Mouse (Mus musculus) CH12.LX (cell line): ENCODE measurements around the gene Pln. TPM values are rescaled to one million over a fixed set of nuclear protein-coding genes. Genes with fewer than 3 reads are reported as not detected.
A peak's percentile ranks its signal among the peaks of the same experiment; 100 is the strongest.

ENCODE experiments used
- DNase-seq: peaks from one replicate; pipeline ENCODE4 v3.0.0-alpha.2; 2013; ENCODE audit errors: extremely low read depth
- H3K27ac ChIP-seq: 2 replicates; pipeline ENCODE4 v1.5.1; 2012; ENCODE audit warnings: low read depth, mild to moderate bottlenecking, control low read depth, moderate library complexity; ENCODE audit not compliant: insufficient read depth
- H3K27me3 ChIP-seq: replicated peaks from 2 replicates; pipeline ENCODE3; 2012; ENCODE audit warnings: inconsistent platforms
- H3K36me3 ChIP-seq, 2 experiments: replicated peaks in 1 of 2; 2 replicates each; pipeline versions ENCODE3 to v1.6.1; 2012; ENCODE audit warnings: inconsistent platforms in 1 of 2, low read length in 1 of 2, mild to moderate bottlenecking in 1 of 2, mixed read lengths in 1 of 2, moderate library complexity in 1 of 2; ENCODE audit not compliant: control insufficient read depth in 1 of 2, insufficient read depth in 1 of 2
- H3K4me1 ChIP-seq, 2 experiments: 2 replicates each; pipeline ENCODE4 v1.6.1; 2012; ENCODE audit warnings: inconsistent platforms in 1 of 2, moderate library complexity in 1 of 2; ENCODE audit not compliant: insufficient read depth in 2 of 2, control insufficient read depth in 1 of 2
- H3K4me2 ChIP-seq: 2 replicates; pipeline ENCODE4 v1.6.1; 2012; ENCODE audit warnings: low read depth, mild to moderate bottlenecking, control low read depth; ENCODE audit not compliant: poor library complexity, insufficient read depth, severe bottlenecking
- H3K4me3 ChIP-seq, 3 experiments: fragments of 150-350 bp in 1 of 3; sonication (generic) in 1 of 3; replicated peaks in 1 of 3; 2 replicates each; pipeline versions ENCODE3 to v1.5.1; 2011 to 2012; ENCODE audit warnings: low read depth in 2 of 3, low read length in 2 of 3, mild to moderate bottlenecking in 2 of 3, moderate library complexity in 2 of 3, control low read depth in 1 of 3, improper control_type of control experiment in 1 of 3, inconsistent platforms in 1 of 3, mixed read lengths in 1 of 3; ENCODE audit not compliant: poor library complexity in 1 of 3
- H3K79me2 ChIP-seq: replicated peaks from 2 replicates; pipeline ENCODE4 v1.6.1; 2012; ENCODE audit warnings: mild to moderate bottlenecking, moderate library complexity; ENCODE audit not compliant: control insufficient read depth, poor library complexity, insufficient read depth, severe bottlenecking; ENCODE audit errors: extremely low read depth
- H3K9ac ChIP-seq: 2 replicates; pipeline ENCODE4 v1.6.1; 2012; ENCODE audit warnings: low read depth, mild to moderate bottlenecking, control low read depth, moderate library complexity; ENCODE audit not compliant: insufficient read depth
- H3K9me3 ChIP-seq: replicated peaks from 2 replicates; pipeline ENCODE3; 2012; ENCODE audit warnings: low read length, inconsistent platforms, mixed read lengths
- BHLHE40 ChIP-seq: IDR thresholded peaks from 2 replicates; pipeline ENCODE4 v1.6.1; 2011; ENCODE audit warnings: mild to moderate bottlenecking, low read depth, low read length, improper control_type of control experiment
- CHD1 ChIP-seq: IDR thresholded peaks from 2 replicates; pipeline ENCODE4 v1.6.1; 2012; ENCODE audit warnings: low read depth, low read length, improper control_type of control experiment, inconsistent platforms
- CHD2 ChIP-seq: IDR thresholded peaks from 2 replicates; pipeline ENCODE4 v1.6.1; 2011; ENCODE audit warnings: low read length, improper control_type of control experiment
- CTCF ChIP-seq, 2 experiments: IDR thresholded peaks in 1 of 2; conservative IDR thresholded peaks in 1 of 2; 2 replicates each; pipeline ENCODE4 v1.5.1; 2011 to 2012; ENCODE audit warnings: low read depth in 2 of 2, low read length in 2 of 2, improper control_type of control experiment in 1 of 2, inconsistent platforms in 1 of 2, mild to moderate bottlenecking in 1 of 2, moderate library complexity in 1 of 2
- E2F4 ChIP-seq: IDR thresholded peaks from 2 replicates; pipeline ENCODE4 v1.6.1; 2011; ENCODE audit warnings: low read depth, low read length, improper control_type of control experiment; ENCODE audit not compliant: insufficient replicate concordance
- ELF1 ChIP-seq: IDR thresholded peaks from 2 replicates; pipeline ENCODE4 v1.6.1; 2014; ENCODE audit warnings: low read depth, mild to moderate bottlenecking, inconsistent platforms, low read length, improper control_type of control experiment
- EP300 ChIP-seq: IDR thresholded peaks from 2 replicates; pipeline ENCODE4 v1.6.1; 2011; ENCODE audit warnings: low read length, improper control_type of control experiment
- GABPA ChIP-seq: IDR thresholded peaks from 2 replicates; pipeline ENCODE4 v1.6.1; 2012; ENCODE audit warnings: low read depth, low read length, improper control_type of control experiment, inconsistent platforms; ENCODE audit not compliant: insufficient replicate concordance
- HCFC1 ChIP-seq: IDR thresholded peaks from 2 replicates; pipeline ENCODE4 v1.6.1; 2012; ENCODE audit warnings: low read depth, mild to moderate bottlenecking, inconsistent platforms, low read length, improper control_type of control experiment
- IRF4 ChIP-seq: IDR thresholded peaks from 2 replicates; pipeline ENCODE4 v1.6.1; 2014; ENCODE audit warnings: low read depth, mild to moderate bottlenecking, inconsistent platforms, low read length, improper control_type of control experiment
- JUND ChIP-seq: conservative IDR thresholded peaks from 2 replicates; pipeline ENCODE4 v1.6.1; 2011; ENCODE audit warnings: low read depth, low read length, improper control_type of control experiment
- KAT2A ChIP-seq: IDR thresholded peaks from 2 replicates; pipeline ENCODE4 v1.6.1; 2012; ENCODE audit warnings: low read length, improper control_type of control experiment, inconsistent platforms; ENCODE audit not compliant: insufficient replicate concordance
- MAX ChIP-seq: IDR thresholded peaks from 2 replicates; pipeline ENCODE4 v1.6.1; 2011; ENCODE audit warnings: low read length, improper control_type of control experiment
- MEF2A ChIP-seq: IDR thresholded peaks from 2 replicates; pipeline ENCODE4 v1.6.1; 2014; ENCODE audit warnings: low read depth, mild to moderate bottlenecking, inconsistent platforms, low read length, improper control_type of control experiment, borderline replicate concordance
- MXI1 ChIP-seq: IDR thresholded peaks from 2 replicates; pipeline ENCODE4 v1.6.1; 2011; ENCODE audit warnings: mild to moderate bottlenecking, low read depth, low read length, improper control_type of control experiment
- MYC ChIP-seq: IDR thresholded peaks from 2 replicates; pipeline ENCODE4 v1.6.1; 2011; ENCODE audit warnings: low read depth, mild to moderate bottlenecking, improper control_type of control experiment, low read length
- NELFE ChIP-seq: IDR thresholded peaks from 2 replicates; pipeline ENCODE4 v1.6.1; 2011; ENCODE audit warnings: low read depth, low read length, improper control_type of control experiment
- NRF1 ChIP-seq: IDR thresholded peaks from 2 replicates; pipeline ENCODE4 v1.6.1; 2014; ENCODE audit warnings: low read depth, mild to moderate bottlenecking, inconsistent platforms, low read length, improper control_type of control experiment, moderate library complexity
- PAX5 ChIP-seq: IDR thresholded peaks from 2 replicates; pipeline ENCODE4 v1.6.1; 2012; ENCODE audit warnings: low read length, inconsistent platforms, mixed read lengths
- POLR2A ChIP-seq: IDR thresholded peaks from 2 replicates; pipeline ENCODE4 v1.6.1; 2011; ENCODE audit warnings: low read depth, mild to moderate bottlenecking, improper control_type of control experiment, low read length
- POLR2AphosphoS2 ChIP-seq: IDR thresholded peaks from 2 replicates; pipeline ENCODE4 v1.6.1; 2011; ENCODE audit warnings: low read depth, low read length, improper control_type of control experiment
- RAD21 ChIP-seq: IDR thresholded peaks from 2 replicates; pipeline ENCODE4 v1.6.1; 2011; ENCODE audit warnings: low read depth, mild to moderate bottlenecking, low read length, improper control_type of control experiment, moderate library complexity
- RCOR1 ChIP-seq: conservative IDR thresholded peaks from 2 replicates; pipeline ENCODE4 v1.6.1; 2012; ENCODE audit warnings: low read depth, mild to moderate bottlenecking, inconsistent platforms, low read length, improper control_type of control experiment
- SIN3A ChIP-seq: IDR thresholded peaks from 2 replicates; pipeline ENCODE4 v1.6.1; 2012; ENCODE audit warnings: low read length, improper control_type of control experiment, inconsistent platforms
- TCF12 ChIP-seq: IDR thresholded peaks from 2 replicates; pipeline ENCODE4 v1.6.1; 2014; ENCODE audit warnings: low read depth, mild to moderate bottlenecking, inconsistent platforms, low read length, improper control_type of control experiment
- UBTF ChIP-seq: IDR thresholded peaks from 2 replicates; pipeline ENCODE4 v1.6.1; 2012; ENCODE audit warnings: low read depth, mild to moderate bottlenecking, inconsistent platforms, low read length, improper control_type of control experiment, moderate library complexity
- USF1 ChIP-seq: IDR thresholded peaks from 2 replicates; pipeline ENCODE4 v1.6.1; 2014; ENCODE audit warnings: low read depth, mild to moderate bottlenecking, inconsistent platforms, low read length, improper control_type of control experiment
- USF2 ChIP-seq: conservative IDR thresholded peaks from 2 replicates; pipeline ENCODE4 v1.6.1; 2011; ENCODE audit warnings: low read depth, low read length, improper control_type of control experiment
- ZC3H11A ChIP-seq: IDR thresholded peaks from 2 replicates; pipeline ENCODE4 v1.6.1; 2012; ENCODE audit warnings: low read depth, mild to moderate bottlenecking, inconsistent platforms, low read length, improper control_type of control experiment
- ZMIZ1 ChIP-seq: IDR thresholded peaks from 2 replicates; pipeline ENCODE4 v1.6.1; 2012; ENCODE audit warnings: low read depth, mild to moderate bottlenecking, inconsistent platforms, low read length, improper control_type of control experiment
- dilution Hi-C: fragments of 300-500 bp; cut with MboI; formaldehyde crosslinking; loops from 2 replicates; pipeline ENCODE4 v1.14.3; 2020; ENCODE audit warnings: low sequenced_read_pairs; ENCODE audit not compliant: extremely low pct_unique_long_range_greater_than_20kb, extremely low pct_ligation_motif_present
- in situ Hi-C: fragments of 300-500 bp; cut with MboI; formaldehyde crosslinking; loops from 3 replicates; pipeline ENCODE4 v1.14.3; 2019; ENCODE audit warnings: low sequenced_read_pairs, low pct_ligation_motif_present, low pct_unique_long_range_greater_than_20kb, mixed read lengths
- polyA plus RNA-seq: library from polyadenylated mRNA; unstranded; fragments of >175 nt; gene quantifications from 2 replicates; pipeline ENCODE4 v1.2.1, GENCODE M21; 2012; ENCODE audit warnings: low read depth; ENCODE audit not compliant: insufficient read length
- total RNA-seq, 2 experiments: library from RNA; depleted of rRNA; stranded (reverse); fragments of 300-350 nt in 1 of 2; fragments of >200 nt in 1 of 2; gene quantifications; 2 replicates each; pipeline ENCODE4 v1.2.3; 2012 to 2014

The Pln gene
- total and polyA plus RNA-seq, 3 experiments = not detected

DNA sequence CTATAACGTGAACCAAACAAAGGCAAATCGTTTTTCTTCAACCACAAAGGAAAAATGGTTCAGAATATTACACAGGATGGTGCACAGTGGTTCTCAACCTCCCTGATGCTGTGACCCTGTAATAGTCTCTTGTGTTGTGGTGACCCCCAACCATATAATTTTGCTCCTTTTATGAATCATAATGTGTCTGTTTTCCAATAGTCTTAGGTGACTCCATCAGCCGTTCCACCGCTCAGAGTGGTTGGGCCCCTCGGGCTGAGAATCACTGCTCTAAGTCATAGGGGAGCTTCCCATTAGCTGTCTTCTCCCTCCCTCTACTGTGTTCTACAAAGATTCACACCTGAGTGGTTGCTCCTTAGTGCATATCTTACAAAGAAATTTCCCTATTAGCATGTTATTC, 9.4 kb downstream of the Pln start:
- Histone ChIP-seq H3K27me3 (no peaks in the 10 kb centered on the region), H3K79me2 (peaks cover 9% of the 10 kb centered on the region), H3K4me2 (no peak overlapping the region), H3K9ac (peak overlapping the region; percentile 5; the same call in 1 of the 2 replicates), H3K4me1 (peaks cover 4 to 45% of the 10 kb centered on the region in 2 experiments; a peak in 3 of 4 replicates), H3K27ac (no peak overlapping the region), H3K4me3 (no peak overlapping the region), H3K9me3 (no peaks in the 10 kb centered on the region), H3K36me3 (peaks cover 6 to 25% of the 10 kb centered on the region in 2 experiments)
- DNase-seq = no peak
- in situ Hi-C loops (loop anchor here (5.0 to 10.0 kb wide), 2 partner anchors 180 to 242 kb away; no protein-coding TSS in a partner anchor), dilution Hi-C loops (no loop called here)
- TF ChIP-seq POLR2A (no peak), NELFE (0 out of 2 replicates have a peak, but pooled peaks have one; percentile 13)

- dilution Hi-C loops = no loop called here
- no peak overlapping the region for H3K4me2 ChIP-seq
- peaks cover 9% of the 10 kb centered on the region; the same call in 1 of the 2 replicates for H3K79me2 ChIP-seq
- H3K4me1 ChIP-seq = peaks cover 4 to 45% of the 10 kb centered on the region in 2 experiments; a peak in 3 of 4 replicates
- no peak overlapping the region for H3K9ac ChIP-seq
- H3K9me3 ChIP-seq = no peaks in the 10 kb centered on the region
- no peaks in the 10 kb centered on the region for H3K27me3 ChIP-seq
- H3K27ac ChIP-seq = no peak overlapping the region
- DNase-seq = peak; percentile 84
- H3K36me3 ChIP-seq = peaks cover 6 to 26% of the 10 kb centered on the region in 2 experiments
- in situ Hi-C loops = loop anchor here (5.0 to 10.0 kb wide), 2 partner anchors 179 to 243 kb away; no protein-coding TSS in a partner anchor
- H3K4me3 ChIP-seq = no peak overlapping the region
- TF ChIP-seq GABPA = no peak
- peak; percentile 59; the same call in 1 of the 2 replicates for TF ChIP-seq JUND
- TF ChIP-seq ZMIZ1 = no peak
- no peak for TF ChIP-seq USF2
- TF ChIP-seq TCF12 = peak; percentile 36; the same call in 1 of the 2 replicates
- TF ChIP-seq SIN3A = peak; percentile 72
- no peak for TF ChIP-seq USF1
- TF ChIP-seq IRF4 = peak; percentile 71; the same call in 1 of the 2 replicates
- TF ChIP-seq NRF1 = no peak
- TF ChIP-seq HCFC1 = peak; percentile 16; the same call in 1 of the 2 replicates
- peak; percentile 91 for TF ChIP-seq ZC3H11A
- peak; percentile 33; the same call in 1 of the 2 replicates for TF ChIP-seq NELFE
- TF ChIP-seq RAD21 = peak; percentile 100
- TF ChIP-seq E2F4 = 0 out of 2 replicates have a peak, but pooled peaks have one; percentile 10
- TF ChIP-seq CTCF (conservative IDR thresholded peaks at IDR 0.05 in 1 of 2, IDR thresholded peaks at IDR 0.05 in 1 of 2; ENCODE audit: low read depth in 2 of 2, low read length in 2 of 2) = peak; percentile 83 to 97
- no peak for TF ChIP-seq MAX
- TF ChIP-seq KAT2A = no peak
- 0 out of 2 replicates have a peak, but pooled peaks have one; percentile 48 for TF ChIP-seq MYC
- no peak for TF ChIP-seq PAX5
- peak; percentile 65 for TF ChIP-seq ELF1
- TF ChIP-seq CHD2 = no peak
- no peak for TF ChIP-seq UBTF
- TF ChIP-seq MXI1 = no peak
- TF ChIP-seq CHD1 = no peak
- no peak for TF ChIP-seq EP300
- TF ChIP-seq MEF2A = no peak
- no peak for TF ChIP-seq RCOR1
- TF ChIP-seq BHLHE40 = no peak
- TF ChIP-seq POLR2AphosphoS2 = no peak
Measured at GRCm38 (mm10) chr10:53347787-53348755, 10.6 kb downstream of the Pln start.
